Mouse (Mus musculus): ENCODE results near the gene Ctxn2.
"Not testable (repeated sequence)": the region's sequence is repeated elsewhere in the genome, so short reads cannot be mapped to it uniquely, and the experiment has no call there.

The Ctxn2 gene

DNA sequence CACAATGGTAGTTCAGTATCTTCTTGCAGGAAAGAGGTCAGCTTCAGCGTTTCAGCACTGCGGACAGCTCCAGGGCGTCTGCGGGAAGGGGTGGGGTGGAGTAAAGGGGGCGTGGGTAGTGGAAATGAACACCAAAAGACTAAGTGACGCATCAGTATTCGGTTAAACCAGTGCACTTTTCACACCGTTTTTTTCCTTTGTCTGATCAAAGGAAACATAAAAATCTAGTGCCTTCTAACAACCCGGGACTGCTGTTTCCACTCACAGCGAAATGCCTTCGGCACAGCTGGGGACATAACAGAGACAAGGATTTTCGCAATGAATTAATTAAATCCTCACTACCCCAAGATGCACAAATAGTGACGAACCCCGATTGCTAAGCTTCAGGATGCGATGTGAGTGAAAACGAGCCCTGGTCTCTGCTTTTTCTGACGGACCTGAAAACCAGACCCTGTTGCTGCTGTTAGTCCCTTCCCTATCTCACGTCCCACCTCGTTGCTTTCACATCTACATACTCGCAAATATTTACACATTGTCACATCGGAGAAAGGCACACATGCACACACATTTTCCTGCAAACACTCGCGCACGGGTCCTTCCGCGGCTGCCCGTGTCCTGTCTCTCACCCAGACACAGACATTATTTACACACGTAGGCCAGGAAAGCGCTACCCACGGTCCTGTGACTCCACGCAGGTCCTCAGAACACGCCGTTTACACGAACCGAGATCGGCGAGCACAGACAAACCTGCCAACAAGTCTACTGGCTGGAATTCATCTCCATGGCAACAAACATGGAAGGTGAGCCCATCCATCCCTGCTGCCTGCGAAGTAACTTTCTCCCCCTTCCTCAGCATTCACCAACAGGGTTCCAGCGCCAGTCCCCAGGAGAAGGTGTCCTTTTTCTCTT, at the start of gene Ctxn2:
Ctxn2 (plus strand) TSS at position 790 of the 909 bp plus-strand sequence.
- DNase-seq (ENCODE audit: low spot score), result peak; percentile 85

GRCm38 (mm10) chr2:125088757-125089156, 47.7 kb upstream of the Ctxn2 start:
- no peak for DNase-seq (ENCODE audit: low spot score)

DNA sequence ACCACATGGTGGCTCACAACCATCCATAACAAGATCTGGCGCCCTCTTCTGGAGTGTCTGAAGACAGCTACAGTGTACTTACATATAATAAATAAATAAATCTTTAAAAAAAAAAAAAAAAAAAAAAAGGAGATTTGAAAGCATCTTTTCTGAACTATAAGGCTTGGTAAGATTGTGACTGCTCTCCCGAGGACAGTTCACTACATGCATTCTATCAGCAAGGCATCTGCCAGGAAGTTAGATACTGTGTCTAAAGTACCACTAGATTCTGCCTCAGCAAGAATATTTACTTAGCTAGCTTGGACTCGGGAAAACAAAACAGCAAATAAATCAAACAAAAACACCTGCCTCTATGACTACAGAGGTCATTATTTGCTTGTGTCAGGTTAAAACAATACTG, 44.4 kb upstream of the Ctxn2 start:
- not testable (repeated sequence) for DNase-seq (ENCODE audit: low spot score)

GRCm38 (mm10) chr2:125104491-125104890, 32.0 kb upstream of the Ctxn2 start:
- DNase-seq (ENCODE audit: low spot score), result not testable (repeated sequence)

- DNase-seq (ENCODE audit: low spot score), result not testable (repeated sequence)
Measured at GRCm38 (mm10) chr2:125106536-125106935, 30.0 kb upstream of the Ctxn2 start.

GRCm38 (mm10) chr2:125119381-125120110, 16.9 kb upstream of the Ctxn2 start:
- DNase-seq (ENCODE audit: low spot score), result no peak

DNA sequence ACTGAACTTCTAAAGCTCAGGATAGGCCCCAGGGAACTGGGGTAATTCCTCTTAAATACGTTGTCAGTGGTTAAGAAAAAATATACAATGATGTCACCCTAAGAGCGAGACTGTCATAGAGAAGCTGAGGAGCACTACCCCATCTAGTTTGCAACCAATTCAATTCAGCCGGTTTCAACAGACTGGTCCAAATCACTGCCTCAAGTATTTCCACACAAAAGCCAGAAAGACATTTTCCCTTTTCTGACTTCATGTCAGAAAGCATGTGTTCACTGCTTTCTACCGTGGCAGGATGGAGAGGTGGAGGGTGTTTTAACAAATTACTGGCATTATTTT, 14.2 kb upstream of the Ctxn2 start:
- no peak for DNase-seq (ENCODE audit: low spot score)

DNA sequence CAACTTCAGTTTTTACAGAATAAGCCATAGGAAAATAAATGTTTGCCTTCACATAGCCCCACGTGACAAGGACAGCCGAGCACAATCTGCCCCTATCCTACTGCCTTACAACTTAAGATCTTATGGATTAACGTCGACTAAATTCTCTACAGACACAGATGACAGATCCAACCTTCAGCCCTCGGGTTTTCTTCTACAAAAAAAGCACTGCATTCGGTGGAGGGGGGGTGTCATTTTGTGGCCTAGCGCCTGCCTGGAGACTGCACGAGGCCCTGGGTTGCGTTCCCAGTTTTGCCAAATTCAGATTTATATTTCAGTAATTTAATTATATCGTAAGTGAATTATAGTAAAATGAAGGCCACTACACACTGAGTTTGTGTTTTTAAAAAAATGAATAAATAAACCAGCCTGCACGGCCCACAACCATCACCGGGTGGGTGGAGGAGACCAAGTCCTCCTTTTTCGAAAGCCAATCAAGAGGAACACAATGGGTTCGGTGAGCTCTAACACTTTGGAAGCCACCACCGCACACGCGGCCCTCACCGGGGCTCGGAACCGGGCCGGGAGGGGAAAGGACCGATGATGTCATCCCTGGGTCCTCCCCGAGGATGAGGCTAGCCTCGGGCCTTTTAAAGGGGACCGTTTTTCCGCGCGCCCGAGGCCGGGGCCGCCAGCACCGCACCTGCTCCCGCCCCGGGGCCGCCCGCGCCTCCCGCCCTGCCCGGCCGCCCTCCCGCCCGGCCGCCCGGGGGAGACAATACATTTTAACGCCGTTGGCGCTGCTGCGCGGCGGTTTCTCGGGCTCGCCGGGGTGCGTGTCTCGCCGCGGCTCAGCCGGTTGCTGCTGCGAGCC, 13.6 kb upstream of the Ctxn2 start:
- DNase-seq (ENCODE audit: low spot score), result peak; percentile 31

DNA sequence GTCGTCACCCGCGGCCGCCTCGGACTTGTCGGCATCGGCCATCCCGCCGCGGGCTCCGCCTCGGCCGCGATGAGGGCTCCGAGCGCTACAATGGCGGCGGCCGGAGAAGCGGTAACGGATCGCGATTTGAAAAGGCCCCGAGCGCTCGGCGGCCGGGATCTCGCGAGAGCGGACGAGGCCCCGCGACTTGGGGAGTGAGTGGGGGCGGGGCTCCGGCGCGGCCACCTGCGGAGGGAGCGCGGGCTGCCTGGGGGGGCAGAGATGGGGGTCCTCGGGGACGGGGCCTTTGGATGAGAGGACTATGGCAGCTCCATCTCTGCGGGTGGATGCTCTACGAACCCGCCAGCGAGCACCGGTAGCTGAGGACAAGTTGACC, 13.0 kb upstream of the Ctxn2 start, which contains the start of gene Myef2:
Myef2 (minus strand) TSS at position 185 of the 376 bp plus-strand sequence.
- DNase-seq (ENCODE audit: low spot score), result peak; percentile 81

- no peak for DNase-seq (ENCODE audit: low spot score)
Measured at GRCm38 (mm10) chr2:125125824-125126223, 10.7 kb upstream of the Ctxn2 start.

DNA sequence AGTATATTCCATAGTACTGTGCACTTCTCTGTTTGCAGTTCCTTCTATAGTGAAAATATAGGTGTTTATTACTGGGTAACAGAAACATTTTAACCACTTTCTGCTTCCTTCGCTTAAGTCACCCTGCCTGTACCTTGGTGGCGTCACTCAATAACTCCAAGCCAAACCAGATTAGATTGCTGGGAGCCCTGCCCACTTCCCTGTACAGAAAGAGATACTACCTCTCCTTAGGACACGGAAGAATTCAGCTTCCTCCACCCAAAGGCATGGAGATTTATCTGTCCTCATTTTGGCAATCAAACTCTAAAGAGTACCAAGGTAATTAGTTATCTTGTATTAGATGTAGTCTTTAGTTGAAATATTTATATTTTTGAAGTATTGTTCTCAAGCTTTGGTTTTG, 9.7 kb upstream of the Ctxn2 start:
- no peak for DNase-seq (ENCODE audit: low spot score)

- DNase-seq (ENCODE audit: low spot score), result no peak
Measured at GRCm38 (mm10) chr2:125134113-125134512, 2.4 kb upstream of the Ctxn2 start.

GRCm38 (mm10) chr2:125136846-125137245, 354 bp downstream of the Ctxn2 start:
- DNase-seq (ENCODE audit: low spot score), result no peak

GRCm38 (mm10) chr2:125142336-125142735, 5.8 kb downstream of the Ctxn2 start:
- DNase-seq (ENCODE audit: low spot score), result no peak

GRCm38 (mm10) chr2:125152388-125152787, 15.9 kb downstream of the Ctxn2 start, which contains the start of gene Slc12a1:
Slc12a1 (plus strand) TSS chr2:125152505.
- DNase-seq (ENCODE audit: low spot score), result no peak

DNA sequence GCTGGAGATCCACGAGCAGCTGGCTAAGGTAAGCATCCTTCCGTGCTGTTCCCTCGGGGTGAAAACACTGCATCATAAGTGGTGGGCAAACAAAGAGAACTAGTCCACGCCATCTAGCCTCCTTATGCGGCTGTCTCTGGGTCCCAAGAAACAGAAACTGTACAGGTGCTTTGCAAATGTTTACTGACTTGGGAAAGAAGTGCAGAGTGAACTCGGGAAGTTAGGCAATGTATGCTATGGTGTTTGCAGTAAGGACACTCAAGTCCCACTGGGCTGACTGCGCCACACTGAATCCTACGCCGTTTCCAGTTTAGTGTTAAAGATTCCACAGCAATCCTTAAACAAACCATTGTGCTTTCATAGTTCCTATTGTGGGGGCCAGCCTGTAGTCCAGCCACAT, 17.8 kb downstream of the Ctxn2 start:
- no peak for DNase-seq (ENCODE audit: low spot score)

- no peak for DNase-seq (ENCODE audit: low spot score)
Measured at GRCm38 (mm10) chr2:125155504-125155903, 19.0 kb downstream of the Ctxn2 start.

- DNase-seq (ENCODE audit: low spot score), result no peak
Measured at GRCm38 (mm10) chr2:125162012-125162470, 25.5 kb downstream of the Ctxn2 start.

DNA sequence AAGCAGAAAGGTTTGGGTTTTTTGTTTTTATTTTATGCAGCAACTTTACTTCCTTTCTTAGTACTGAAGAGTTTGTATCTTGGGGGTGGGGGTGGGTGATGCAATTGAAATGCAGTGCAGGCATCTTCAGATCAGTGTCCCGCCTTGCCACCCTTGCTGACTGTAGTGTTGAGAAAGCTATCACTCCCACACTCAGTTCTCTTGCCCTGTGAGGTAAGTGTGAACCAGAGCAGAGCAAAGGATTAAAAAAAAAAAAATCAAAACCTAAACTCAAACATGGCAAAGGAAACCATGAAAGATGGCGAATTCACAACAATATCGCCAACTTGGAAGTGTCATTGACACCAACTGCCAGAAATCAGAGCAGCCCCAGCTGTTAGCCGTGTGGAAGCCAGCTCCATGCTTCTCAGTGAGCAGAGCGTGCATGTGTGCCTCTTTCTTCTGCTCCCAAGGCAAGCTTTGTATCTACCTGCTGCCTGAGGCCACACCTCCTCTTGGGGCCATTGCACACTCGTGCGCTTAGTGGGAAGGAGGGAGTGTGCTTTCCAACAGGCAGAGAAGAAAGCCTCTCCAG, 41.8 kb downstream of the Ctxn2 start:
- DNase-seq (ENCODE audit: low spot score), result no peak

DNA sequence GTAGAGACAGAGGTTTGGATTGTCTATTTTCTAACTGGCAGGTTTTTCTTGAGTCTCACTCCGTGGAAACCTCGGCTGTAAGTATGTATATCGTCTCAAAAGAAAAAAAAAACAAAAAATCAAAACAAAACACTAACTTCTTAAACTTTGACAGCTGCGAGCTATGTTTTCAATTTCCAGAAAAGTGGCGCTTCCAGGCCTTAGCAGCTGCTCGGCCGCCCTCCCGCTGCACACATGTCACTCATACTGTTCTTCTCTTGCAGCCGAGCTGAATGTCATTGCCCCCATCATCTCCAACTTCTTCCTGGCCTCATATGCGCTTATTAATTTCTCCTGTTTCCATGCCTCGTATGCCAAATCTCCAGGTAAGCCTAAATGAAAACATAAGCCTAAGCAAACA, 51.4 kb downstream of the Ctxn2 start:
- DNase-seq (ENCODE audit: low spot score), result no peak

GRCm38 (mm10) chr2:125189197-125189596, 52.7 kb downstream of the Ctxn2 start:
- peak; percentile 56 for DNase-seq (ENCODE audit: low spot score)

DNA sequence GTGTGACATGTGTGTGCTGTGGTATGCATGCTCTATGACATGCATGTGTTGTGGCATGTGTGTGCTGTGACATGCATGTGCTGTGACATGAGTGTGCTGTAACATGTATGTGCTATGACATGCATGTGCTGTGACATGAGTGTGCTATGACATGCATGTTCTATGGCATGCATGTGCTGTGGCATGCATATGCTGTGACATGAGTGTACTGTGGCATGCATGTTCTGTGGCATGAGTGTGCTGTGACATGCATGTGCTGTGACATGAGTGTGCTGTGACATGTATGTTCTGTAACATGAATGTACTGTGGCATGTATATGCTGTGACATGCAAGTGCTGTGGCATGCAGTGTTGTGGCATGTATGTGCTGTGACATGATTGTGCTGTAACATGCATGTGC, 56.4 kb downstream of the Ctxn2 start:
- DNase-seq (ENCODE audit: low spot score), result no peak

Measured in ovary, postnatal 14 days (tissue).